Mouse (Mus musculus): ENCODE measurements around the gene Zrsr2. TPM values are rescaled to one million over a fixed set of nuclear protein-coding genes. Genes with fewer than 3 reads are reported as not detected.

The Zrsr2 gene
- polyA plus RNA-seq (2015; fragmentation: Nextera tagmentation; extraction: Ambion mirVana): 55.7 and 61.5 TPM in 2 replicates

DNA sequence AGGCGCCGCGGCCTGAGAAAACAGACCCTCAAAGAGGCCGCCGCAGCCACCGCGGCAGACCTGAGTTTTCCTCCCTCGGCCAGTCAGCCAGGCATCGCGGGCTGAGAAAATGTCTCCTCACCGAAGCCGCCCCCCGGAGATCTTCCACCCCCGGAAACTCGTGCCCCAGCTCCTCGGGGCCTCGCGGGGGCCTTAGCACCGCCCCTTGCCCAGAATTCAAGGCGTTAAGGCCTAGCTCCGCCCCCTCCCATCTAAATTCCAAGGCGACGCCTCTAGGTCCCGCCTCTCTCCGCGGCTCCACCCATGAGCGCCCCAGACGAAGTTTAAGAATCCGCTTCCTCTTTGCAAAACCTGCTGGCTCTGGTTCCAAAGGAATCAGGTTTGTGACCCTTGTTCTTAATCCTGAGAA, at the start of gene Zrsr2:
Zrsr2 (minus strand) TSS at position 195 of the 409 bp plus-strand sequence.
- H3K36me3 ChIP-seq: 0 out of 2 replicates have a peak, but pooled peaks cover 2% of the 10 kb centered on the region
- H3K4me2 ChIP-seq (replicated peaks): peak within 1 kb of the TSS; percentile 47
- no peaks in the 10 kb centered on the region for H3K4me1 ChIP-seq
- peak; percentile 95 for ATAC-seq (ENCODE audit: insufficient number of reproducible peaks, low FRiP score, low TSS enrichment, low read depth)
- peak within 1 kb of the TSS; percentile 98 for H3K27ac ChIP-seq (replicated peaks)
- no peaks in the 10 kb centered on the region for H3K9me3 ChIP-seq (replicated peaks)
- peak within 1 kb of the TSS; percentile 68 for H3K4me3 ChIP-seq (replicated peaks)
- H3K27me3 ChIP-seq: no peaks in the 10 kb centered on the region
- 16% methylated on average over 27 of the region's 29 CpGs for WGBS
- peak within 1 kb of the TSS; percentile 75 for H3K9ac ChIP-seq

DNA sequence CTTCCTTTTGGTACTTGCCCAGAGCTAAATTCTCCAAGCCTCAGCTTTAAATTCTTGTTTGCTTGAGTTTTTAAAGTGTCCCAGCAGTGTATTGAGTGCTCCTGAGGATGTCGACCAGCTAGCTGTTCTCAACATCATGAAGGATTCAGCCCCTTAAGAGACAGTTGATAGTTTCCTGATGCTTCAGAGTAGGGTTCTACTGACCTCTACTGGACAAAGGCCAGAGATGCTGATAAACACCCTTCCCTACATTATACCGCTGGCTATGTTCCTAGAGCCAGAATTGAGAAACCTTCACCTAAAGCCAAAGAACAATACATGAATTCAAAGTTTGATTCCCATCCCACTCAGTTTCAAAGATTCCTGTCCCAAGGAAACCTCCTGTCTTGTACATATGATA, 46.3 kb upstream of the Zrsr2 start:
- no peaks in the 10 kb centered on the region; the same call in 1 of the 2 replicates for H3K27me3 ChIP-seq
- no peaks in the 10 kb centered on the region for H3K4me1 ChIP-seq
- no peaks in the 10 kb centered on the region for H3K36me3 ChIP-seq
- no peak for ATAC-seq (ENCODE audit: insufficient number of reproducible peaks, low FRiP score, low TSS enrichment, low read depth)
- H3K4me3 ChIP-seq (replicated peaks): no peak overlapping the region
- H3K27ac ChIP-seq (replicated peaks): no peak overlapping the region
- H3K4me2 ChIP-seq (replicated peaks): no peak overlapping the region
- WGBS: 39% methylated on average over 2 of the region's 2 CpGs
- no peak overlapping the region for H3K9ac ChIP-seq
- H3K9me3 ChIP-seq (replicated peaks): no peaks in the 10 kb centered on the region

DNA sequence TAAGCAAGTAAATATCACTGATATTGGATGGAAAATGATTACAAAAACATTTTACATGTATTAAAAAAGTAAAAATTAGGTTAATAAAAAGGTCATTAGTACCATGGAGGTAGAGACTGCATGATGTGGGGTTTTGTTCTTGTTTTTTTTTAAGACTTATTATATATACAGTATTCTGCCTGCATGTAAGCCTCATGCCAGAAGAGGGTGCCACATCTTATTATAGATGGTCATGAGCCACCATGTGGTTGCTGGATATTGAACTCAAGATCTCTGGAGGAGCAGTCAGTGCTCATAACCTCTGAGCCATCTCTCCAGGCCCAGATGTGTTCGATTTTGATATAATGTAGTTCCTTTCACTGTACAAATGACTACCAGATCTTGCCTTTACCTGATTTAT, 41.4 kb upstream of the Zrsr2 start:
- Histone ChIP-seq H3K9ac (no peak overlapping the region), H3K27me3 (peaks cover 3% of the 10 kb centered on the region; the same call in 1 of the 2 replicates), H3K4me1 (no peaks in the 10 kb centered on the region), H3K9me3 (replicated peaks) (no peaks in the 10 kb centered on the region), H3K4me2 (replicated peaks) (no peak overlapping the region), H3K4me3 (replicated peaks) (no peak overlapping the region), H3K27ac (replicated peaks) (no peak overlapping the region), H3K36me3 (no peaks in the 10 kb centered on the region)
- ATAC-seq (ENCODE audit: insufficient number of reproducible peaks, low FRiP score, low TSS enrichment, low read depth): no peak
- WGBS: 57% methylated on average over 1 of the region's 1 CpGs

DNA sequence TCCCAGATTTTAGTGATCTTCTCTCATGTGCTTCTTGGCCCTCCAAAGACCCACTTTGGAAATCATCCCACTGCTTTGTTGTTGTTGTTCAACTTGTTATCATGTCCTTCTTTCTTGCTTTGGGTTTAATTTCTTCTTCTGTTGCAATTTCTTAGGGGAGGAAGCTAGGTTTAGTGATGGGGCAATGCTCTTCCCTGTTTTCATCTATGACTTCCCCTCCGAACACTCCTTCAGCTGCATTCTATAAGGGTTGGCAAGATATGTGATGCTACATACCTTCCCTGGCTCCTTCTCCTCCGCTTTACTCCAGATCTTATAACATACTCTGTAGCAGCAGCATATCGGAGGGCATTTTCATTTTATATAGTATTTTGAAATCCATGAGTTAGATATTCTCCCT, 38.3 kb upstream of the Zrsr2 start:
- Histone ChIP-seq H3K27ac (replicated peaks) (no peak overlapping the region), H3K4me1 (no peaks in the 10 kb centered on the region), H3K4me3 (replicated peaks) (no peak overlapping the region), H3K4me2 (replicated peaks) (no peak overlapping the region), H3K36me3 (no peaks in the 10 kb centered on the region), H3K9ac (no peak overlapping the region), H3K27me3 (peaks cover 3% of the 10 kb centered on the region; the same call in 1 of the 2 replicates), H3K9me3 (replicated peaks) (no peaks in the 10 kb centered on the region)
- ATAC-seq (ENCODE audit: insufficient number of reproducible peaks, low FRiP score, low TSS enrichment, low read depth): no peak
- 95% methylated on average over 3 of the region's 3 CpGs for WGBS

DNA sequence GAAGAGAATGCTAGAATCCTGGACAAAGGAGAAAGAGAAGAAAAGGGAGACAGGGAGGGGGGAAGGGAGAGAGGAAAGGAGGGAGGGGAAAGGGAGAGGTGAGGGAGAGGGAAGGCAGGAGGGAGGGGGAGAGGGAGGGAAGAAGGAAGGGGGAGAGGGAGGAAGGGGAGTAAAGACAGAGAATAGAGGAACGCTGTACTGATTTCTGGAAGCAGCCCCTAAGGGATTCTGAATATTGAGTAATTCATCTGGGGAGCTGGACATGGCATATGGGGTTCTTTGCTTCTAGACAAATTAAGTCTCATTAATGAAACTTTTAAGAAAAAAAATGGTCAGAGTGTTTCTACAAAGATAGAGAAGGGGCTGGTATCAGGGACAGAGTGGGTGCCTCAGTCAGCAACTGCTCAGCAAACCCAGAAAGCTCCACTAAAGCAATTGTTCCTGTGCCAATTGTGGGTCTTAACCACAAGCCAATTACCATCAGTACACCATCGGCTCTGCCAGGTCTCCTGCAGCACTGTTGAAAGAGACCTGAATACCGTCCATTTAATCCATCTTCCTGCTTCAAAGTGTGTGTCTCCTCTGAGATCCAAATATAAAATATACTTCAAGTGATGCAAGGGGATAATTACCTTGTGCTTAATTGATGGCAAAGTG, 29.4 kb upstream of the Zrsr2 start:
- Histone ChIP-seq H3K9ac (no peak overlapping the region), H3K4me1 (no peaks in the 10 kb centered on the region), H3K9me3 (replicated peaks) (no peaks in the 10 kb centered on the region), H3K4me2 (replicated peaks) (no peak overlapping the region), H3K27ac (replicated peaks) (no peak overlapping the region), H3K27me3 (no peaks in the 10 kb centered on the region), H3K4me3 (replicated peaks) (no peak overlapping the region), H3K36me3 (no peaks in the 10 kb centered on the region)
- WGBS: 60% methylated on average over 3 of the region's 3 CpGs
- ATAC-seq (ENCODE audit: insufficient number of reproducible peaks, low FRiP score, low TSS enrichment, low read depth): no peak

DNA sequence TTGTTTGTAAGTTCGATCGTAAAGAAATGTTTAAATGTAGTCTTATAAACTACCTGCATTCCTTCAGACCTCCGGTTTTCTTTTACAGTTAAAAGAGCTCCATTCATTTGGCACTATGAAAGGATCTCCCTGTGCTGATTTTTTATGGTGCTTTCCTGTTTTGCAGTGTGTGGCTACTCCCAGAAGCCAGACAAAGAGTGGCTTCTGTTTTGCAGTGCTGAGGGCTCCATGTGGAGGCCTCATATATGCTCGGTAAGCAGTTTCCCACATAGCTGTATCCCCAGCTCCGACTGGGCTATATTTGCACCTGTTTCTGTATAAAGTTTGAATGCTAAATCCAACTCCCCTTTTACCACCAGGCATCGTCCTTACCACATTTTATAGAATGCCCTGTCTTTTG, 23.7 kb upstream of the Zrsr2 start:
- Histone ChIP-seq H3K9ac (no peak overlapping the region), H3K27ac (replicated peaks) (no peak overlapping the region), H3K36me3 (no peaks in the 10 kb centered on the region), H3K4me2 (replicated peaks) (no peak overlapping the region), H3K9me3 (replicated peaks) (no peaks in the 10 kb centered on the region), H3K4me1 (no peaks in the 10 kb centered on the region), H3K4me3 (replicated peaks) (no peak overlapping the region), H3K27me3 (no peaks in the 10 kb centered on the region)
- no peak for ATAC-seq (ENCODE audit: insufficient number of reproducible peaks, low FRiP score, low TSS enrichment, low read depth)
- 74% methylated on average over 6 of the region's 6 CpGs for WGBS

DNA sequence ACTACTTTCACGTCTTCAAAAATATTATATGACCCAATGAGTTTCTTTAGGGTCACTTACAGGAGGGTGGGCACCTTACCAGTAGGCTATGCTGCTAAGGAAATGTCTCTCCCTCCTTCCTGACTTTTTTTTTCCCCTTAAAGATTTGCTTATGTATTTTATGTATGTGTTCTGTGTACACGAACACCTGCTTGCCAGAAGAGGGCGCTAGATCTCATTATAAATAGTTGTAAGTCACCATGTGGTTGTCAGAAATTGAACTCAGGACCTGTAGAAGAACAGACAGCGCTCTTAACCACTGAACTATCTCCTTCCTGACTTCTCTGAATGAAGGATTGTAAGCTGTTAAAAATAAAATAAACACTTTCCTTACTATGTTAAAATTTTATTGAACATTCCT, 23.0 kb upstream of the Zrsr2 start:
- Histone ChIP-seq H3K9me3 (replicated peaks) (no peaks in the 10 kb centered on the region), H3K4me2 (replicated peaks) (no peak overlapping the region), H3K36me3 (no peaks in the 10 kb centered on the region), H3K27me3 (no peaks in the 10 kb centered on the region), H3K4me1 (no peaks in the 10 kb centered on the region), H3K27ac (replicated peaks) (no peak overlapping the region), H3K9ac (no peak overlapping the region), H3K4me3 (replicated peaks) (no peak overlapping the region)
- ATAC-seq (ENCODE audit: insufficient number of reproducible peaks, low FRiP score, low TSS enrichment, low read depth): no peak
- 46% methylated on average over 4 of the region's 4 CpGs for WGBS

DNA sequence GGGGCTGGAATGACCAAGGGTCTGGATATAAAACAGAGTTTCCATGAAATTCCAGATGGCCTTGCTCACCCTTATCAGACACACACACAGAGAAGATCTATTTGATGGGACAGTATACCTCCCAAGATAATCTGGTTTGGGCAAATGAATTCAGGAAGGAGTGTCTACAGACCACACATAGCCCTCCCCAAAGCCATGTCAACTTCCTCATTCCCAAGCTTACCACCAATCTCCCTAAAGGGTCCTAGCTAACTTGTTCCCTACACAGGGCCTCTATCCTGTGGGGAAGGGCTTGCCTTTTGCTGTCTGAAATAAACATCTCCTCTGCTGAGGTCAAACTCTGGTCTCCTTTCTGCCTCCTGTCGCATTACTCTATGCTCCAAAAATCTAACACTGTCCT, 22.6 kb upstream of the Zrsr2 start:
- WGBS: 97% methylated on average over 1 of the region's 1 CpGs
- H3K27ac ChIP-seq (replicated peaks): no peak overlapping the region
- no peaks in the 10 kb centered on the region for H3K27me3 ChIP-seq
- H3K36me3 ChIP-seq: no peaks in the 10 kb centered on the region
- no peak overlapping the region for H3K9ac ChIP-seq
- H3K9me3 ChIP-seq (replicated peaks): no peaks in the 10 kb centered on the region
- no peak overlapping the region for H3K4me3 ChIP-seq (replicated peaks)
- H3K4me1 ChIP-seq: no peaks in the 10 kb centered on the region
- ATAC-seq (ENCODE audit: insufficient number of reproducible peaks, low FRiP score, low TSS enrichment, low read depth): no peak
- no peak overlapping the region for H3K4me2 ChIP-seq (replicated peaks)

DNA sequence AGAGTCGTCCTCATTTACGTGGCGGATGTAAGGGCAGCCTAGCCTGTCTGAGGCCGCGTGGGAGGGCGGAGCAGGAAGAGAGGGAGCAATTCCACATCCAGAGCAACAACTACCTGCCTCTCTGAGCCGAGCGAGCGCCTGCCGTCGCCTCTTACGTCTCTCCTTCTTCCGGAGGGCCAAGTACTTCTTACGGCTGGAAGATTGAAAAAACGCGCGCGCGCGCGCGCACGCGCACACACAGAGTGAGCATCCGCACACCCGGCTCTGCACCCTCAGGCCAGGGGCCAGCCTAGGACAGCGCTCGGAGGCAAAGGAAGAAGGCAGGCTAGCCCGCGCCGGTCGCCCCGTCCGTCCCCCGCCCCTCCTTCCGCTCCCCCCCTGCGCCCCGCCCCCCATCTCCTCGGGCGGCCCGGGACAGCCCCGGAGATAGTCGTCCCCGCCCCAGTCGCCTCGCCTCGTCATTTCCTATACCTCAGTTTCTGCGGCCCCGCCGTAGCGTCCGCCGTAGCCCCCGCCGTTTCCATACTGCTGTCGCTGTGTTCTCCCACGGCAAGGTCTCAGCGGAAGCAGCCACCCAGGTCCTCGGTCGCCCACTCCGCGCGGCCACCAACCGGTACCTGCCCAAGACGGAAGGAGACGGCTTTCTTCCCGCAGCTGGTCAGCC, 526 bp downstream of the Zrsr2 start:
- 24% methylated on average over 43 of the region's 67 CpGs for WGBS
- Histone ChIP-seq H3K36me3 (0 out of 2 replicates have a peak, but pooled peaks cover 2% of the 10 kb centered on the region), H3K4me3 (replicated peaks) (peak overlapping the region; percentile 68), H3K27ac (replicated peaks) (peak overlapping the region; percentile 98), H3K9me3 (replicated peaks) (no peaks in the 10 kb centered on the region), H3K9ac (peak overlapping the region; percentile 75), H3K4me1 (no peaks in the 10 kb centered on the region), H3K27me3 (no peaks in the 10 kb centered on the region), H3K4me2 (replicated peaks) (peak overlapping the region; percentile 47)
- ATAC-seq (ENCODE audit: insufficient number of reproducible peaks, low FRiP score, low TSS enrichment, low read depth): peak; percentile 92

DNA sequence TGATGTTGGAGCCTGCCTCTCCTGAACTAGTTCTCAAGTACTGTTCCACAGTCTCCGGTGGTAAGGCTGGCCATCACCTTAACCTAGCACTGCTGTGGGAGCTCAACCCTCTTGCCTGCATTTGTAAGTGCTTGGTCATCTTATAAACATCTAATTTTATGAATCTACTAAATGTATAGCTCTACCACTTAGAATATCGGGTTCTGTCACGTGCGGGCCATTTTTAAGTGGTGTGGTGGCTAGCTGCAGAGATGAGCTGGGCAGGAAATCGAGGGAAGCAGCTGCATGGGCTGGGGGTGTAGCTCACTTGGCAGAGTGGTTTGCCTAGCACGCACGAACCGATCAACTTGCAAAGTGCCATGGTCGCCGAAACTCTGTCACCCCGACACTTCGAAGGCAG, 1.1 kb downstream of the Zrsr2 start:
- WGBS: 26% methylated on average over 12 of the region's 12 CpGs
- H3K9ac ChIP-seq: 0 out of 2 replicates have a peak overlapping the region, but pooled peaks have one; percentile 75

DNA sequence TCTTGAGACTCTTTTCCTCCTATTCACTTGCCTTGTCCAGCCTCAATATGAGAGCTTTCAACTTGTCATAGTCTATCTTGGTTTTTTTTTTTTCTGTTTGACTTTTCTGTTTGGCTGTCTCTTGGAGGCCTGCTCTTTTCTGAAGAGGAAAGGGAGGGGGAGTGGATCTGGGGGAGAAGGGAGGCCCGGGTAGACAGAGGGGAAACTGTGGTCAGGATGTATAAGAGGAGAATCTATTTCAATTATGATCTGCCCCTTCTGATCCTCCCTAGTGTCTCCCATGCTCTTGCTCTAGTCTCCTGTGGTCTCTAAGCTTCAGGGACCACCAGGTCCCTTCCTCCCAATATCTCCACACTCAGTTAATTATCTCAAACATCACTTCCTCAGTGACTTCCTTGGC, 6.8 kb downstream of the Zrsr2 start:
- H3K27ac ChIP-seq (replicated peaks): no peak overlapping the region
- H3K4me1 ChIP-seq: no peaks in the 10 kb centered on the region
- H3K27me3 ChIP-seq: no peaks in the 10 kb centered on the region
- H3K4me2 ChIP-seq (replicated peaks): no peak overlapping the region
- no peaks in the 10 kb centered on the region for H3K9me3 ChIP-seq (replicated peaks)
- no peak overlapping the region for H3K9ac ChIP-seq
- WGBS: 38% methylated on average over 1 of the region's 1 CpGs
- H3K4me3 ChIP-seq (replicated peaks): no peak overlapping the region
- ATAC-seq (ENCODE audit: insufficient number of reproducible peaks, low FRiP score, low TSS enrichment, low read depth): no peak
- 0 out of 2 replicates have a peak, but pooled peaks cover 17% of the 10 kb centered on the region for H3K36me3 ChIP-seq

More for the DNA sequence above, 1.1 kb downstream of the Zrsr2 start:
- Histone ChIP-seq H3K27me3 (no peaks in the 10 kb centered on the region), H3K4me3 (replicated peaks) (peak overlapping the region; percentile 68), H3K4me2 (replicated peaks) (peak overlapping the region; percentile 47), H3K27ac (replicated peaks) (peak overlapping the region; percentile 98), H3K9me3 (replicated peaks) (no peaks in the 10 kb centered on the region), H3K36me3 (0 out of 2 replicates have a peak, but pooled peaks cover 2% of the 10 kb centered on the region), H3K4me1 (no peaks in the 10 kb centered on the region)
- no peak for ATAC-seq (ENCODE audit: insufficient number of reproducible peaks, low FRiP score, low TSS enrichment, low read depth)
